Mouse (Mus musculus): Measurements from ENCODE around the gene Tmem176a. TPM values are rescaled to one million over a fixed set of nuclear protein-coding genes. Genes with fewer than 3 reads are reported as not detected.

The Tmem176a gene
- total RNA-seq, 2 experiments from 2014 or later = 8.1 to 9.1 TPM

- intact Hi-C loops (cut with DNase I; ENCODE audit: low total_unique reads) = no loop called here
- no peak for DNase-seq
Measured at GRCm38 (mm10) chr6:48869774-48870173, 29.1 kb downstream of the Tmem176a start.

- intact Hi-C loops (cut with DNase I; ENCODE audit: low total_unique reads) = no loop called here
- DNase-seq = no peak
Measured at GRCm38 (mm10) chr6:48872596-48872995, 31.9 kb downstream of the Tmem176a start, which contains the start of gene Aoc1. Gene Aoc1 (plus strand): TSS chr6:48872896.

GRCm38 (mm10) chr6:48874576-48874975 lies 33.9 kb downstream of the Tmem176a start:
- intact Hi-C loops (cut with DNase I; ENCODE audit: low total_unique reads) = no loop called here
- DNase-seq = no peak

- no peak for DNase-seq
- intact Hi-C loops (cut with DNase I; ENCODE audit: low total_unique reads) = no loop called here
Measured at GRCm38 (mm10) chr6:48875515-48875914, 34.8 kb downstream of the Tmem176a start.

DNA sequence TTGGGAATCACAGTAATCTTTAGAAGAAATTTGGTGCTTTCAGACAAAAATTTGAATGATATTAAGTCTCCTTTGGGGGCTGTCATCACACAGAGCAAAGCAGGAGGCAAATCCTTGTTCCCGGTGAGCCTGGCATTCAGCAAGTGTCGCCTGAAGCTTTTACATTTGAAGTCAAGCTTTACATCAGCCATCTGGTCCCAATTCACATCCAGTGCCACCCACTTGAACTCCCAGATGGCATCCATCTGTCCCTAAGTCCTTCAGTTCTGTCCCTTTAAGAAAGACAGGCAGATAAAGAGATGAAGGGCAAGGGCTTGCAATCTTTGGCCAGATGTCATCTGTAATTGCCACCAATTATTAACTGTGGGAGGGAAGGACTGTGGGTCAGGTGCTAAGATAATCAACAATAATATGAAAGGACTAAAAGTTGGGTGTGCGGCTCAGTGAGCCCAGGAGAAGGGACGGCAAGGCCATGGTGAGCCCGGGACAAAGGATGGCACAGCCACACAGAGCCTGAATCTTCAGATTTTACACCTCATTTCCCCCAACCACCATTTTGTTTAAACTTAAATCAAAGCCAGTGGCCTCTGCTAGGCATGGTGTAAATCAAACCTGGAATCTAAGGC lies 35.9 kb downstream of the Tmem176a start:
- intact Hi-C loops (cut with DNase I; ENCODE audit: low total_unique reads) = no loop called here
- DNase-seq = no peak

GRCm38 (mm10) chr6:48894203-48894602 lies 53.5 kb downstream of the Tmem176a start:
- intact Hi-C loops (cut with DNase I; ENCODE audit: low total_unique reads) = no loop called here
- no peak for DNase-seq

DNA sequence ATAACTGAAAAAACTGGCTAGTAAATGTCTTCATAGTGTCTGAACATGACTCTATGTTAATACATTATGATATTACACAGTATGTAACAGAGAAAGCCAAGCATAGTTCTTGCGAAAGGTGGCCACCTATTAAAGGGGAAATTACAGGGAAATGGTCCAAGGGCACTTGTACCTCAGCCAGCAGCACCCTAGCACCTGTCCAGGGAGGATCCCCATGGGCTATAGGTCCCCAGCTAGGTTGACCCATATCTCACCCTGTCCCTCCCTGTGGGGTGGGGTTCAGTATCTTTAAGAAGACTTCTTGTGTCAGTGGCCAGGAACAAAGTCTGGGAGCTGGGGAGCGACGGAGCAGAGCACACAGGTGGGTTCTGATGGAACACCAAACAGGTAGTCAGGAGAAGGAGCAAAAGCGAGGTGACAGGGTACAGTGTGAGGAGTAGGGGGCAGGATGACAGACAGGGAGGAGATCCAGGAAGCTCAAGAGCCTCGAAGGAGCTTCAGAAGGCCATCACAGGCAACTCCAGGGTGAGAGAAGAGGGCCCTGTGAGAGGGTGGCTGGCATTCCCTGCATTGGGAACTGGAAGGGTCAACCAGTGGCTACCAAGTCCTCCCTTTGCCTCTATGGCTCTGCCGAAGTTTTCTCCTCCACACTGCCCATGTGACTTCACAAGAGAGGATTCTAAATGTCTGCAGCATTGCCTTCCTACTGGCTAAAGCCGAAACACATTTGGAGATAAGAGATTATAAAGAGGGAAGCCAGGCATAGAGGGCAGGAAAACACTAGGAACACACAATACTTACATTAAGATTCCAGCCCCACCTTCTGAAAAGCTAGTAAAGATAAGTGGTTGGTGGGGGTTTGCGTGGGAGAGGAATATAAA lies 54.5 kb downstream of the Tmem176a start:
- no peak for DNase-seq
- intact Hi-C loops (cut with DNase I; ENCODE audit: low total_unique reads) = no loop called here

- intact Hi-C loops (cut with DNase I; ENCODE audit: low total_unique reads) = no loop called here
- DNase-seq = no peak
Measured at GRCm38 (mm10) chr6:48895941-48896340, 55.2 kb downstream of the Tmem176a start.

Other genes with a start within 250 kb of the Tmem176a start
- gene Repin1, start 247.0 kb upstream of the Tmem176a start, total RNA-seq (2021) = 10 to 100 TPM; 18.5 to 19.0 TPM
- gene Gm44965, start 247.0 kb upstream of the Tmem176a start, total RNA-seq (2021) = 1 to 10 TPM in 1 of 2 experiments, not detected in 1; 2.0 TPM
- gene Zfp775, start 238.9 kb upstream of the Tmem176a start, total RNA-seq (2021) = 1 to 10 TPM; 5.2 to 5.5 TPM
- gene AI854703, start 214.2 kb upstream of the Tmem176a start, total RNA-seq (2021) = under 1 TPM; 0.40 to 0.45 TPM
- gene Gimap8, start 193.7 kb upstream of the Tmem176a start, total RNA-seq (2021) = 1 to 10 TPM; 4.3 to 5.3 TPM
- gene Gimap9, start 164.8 kb upstream of the Tmem176a start, total RNA-seq (2021) = 1 to 10 TPM; 1.6 to 2.2 TPM
- gene Gimap4, start 156.4 kb upstream of the Tmem176a start, total RNA-seq (2021) = 10 to 100 TPM; 10.7 to 12.5 TPM
- 10 to 100 TPM; 21.8 to 22.0 TPM for gene Gimap6, start 132.7 kb upstream of the Tmem176a start, total RNA-seq (2021)
- gene Gm28053, start 122.3 kb upstream of the Tmem176a start, total RNA-seq (2021) = 1 to 10 TPM; 1.8 to 4.3 TPM
- gene Gimap7, start 122.3 kb upstream of the Tmem176a start, total RNA-seq (2021) = not detected
- gene Gimap1, start 101.9 kb upstream of the Tmem176a start, total RNA-seq (2021) = 1 to 10 TPM; 5.7 to 6.4 TPM
- gene Gimap5, start 94.7 kb upstream of the Tmem176a start, total RNA-seq (2021) = 1 to 10 TPM; 3.6 to 4.5 TPM
- gene Gimap3, start 70.1 kb upstream of the Tmem176a start, total RNA-seq (2021) = under 1 TPM in 1 of 2 experiments, not detected in 1; 0.22 TPM
- gene Tmem176b, start 577 bp downstream of the Tmem176a start, total RNA-seq (2021) = 10 to 100 TPM; 19.5 to 26.1 TPM
- gene Aoc1, start 32.0 kb downstream of the Tmem176a start, total RNA-seq (2021) = not detected
- not detected for gene 1600015I10Rik, start 89.0 kb downstream of the Tmem176a start, total RNA-seq (2021)
- gene Doxl2, start 134.0 kb downstream of the Tmem176a start, total RNA-seq (2021) = not detected
- gene Svs1, start 145.9 kb downstream of the Tmem176a start, total RNA-seq (2021) = not detected
- gene Gpnmb, start 195.6 kb downstream of the Tmem176a start, total RNA-seq (2021) = 1 to 10 TPM in 1 of 2 experiments, under 1 TPM in 1; 0.78 to 1.2 TPM
- gene Malsu1, start 232.9 kb downstream of the Tmem176a start, total RNA-seq (2021) = 10 to 100 TPM; 39.1 to 40.3 TPM

All from gastrocnemius, postnatal 14 days (tissue).